Mouse (Mus musculus) myocyte (in vitro differentiated cells): ENCODE results near the gene Kcnj11. TPM values are rescaled to one million over a fixed set of nuclear protein-coding genes. Genes with fewer than 3 reads are reported as not detected.

ENCODE experiments used
- H3K27me3 ChIP-seq: one replicate; pipeline ENCODE4 v1.6.1; 2011; ENCODE audit not compliant: control insufficient read depth, insufficient read depth, insufficient read length
- H3K36me3 ChIP-seq: one replicate; pipeline ENCODE4 v1.6.1; 2011; ENCODE audit not compliant: control insufficient read depth, insufficient read depth
- H3K4me2 ChIP-seq: one replicate; pipeline ENCODE4 v1.6.1; 2011; ENCODE audit warnings: low read depth, control low read depth
- H3K4me3 ChIP-seq: one replicate; pipeline ENCODE4 v1.5.1; 2011; ENCODE audit warnings: mild to moderate bottlenecking, control low read depth, moderate library complexity
- H3K79me2 ChIP-seq: one replicate; pipeline ENCODE4 v1.6.1; 2011; ENCODE audit not compliant: control insufficient read depth, insufficient read depth
- H3ac ChIP-seq: one replicate; pipeline ENCODE4 v1.6.1; 2011; ENCODE audit not compliant: control insufficient read depth, insufficient read length
- CEBPB ChIP-seq: IDR thresholded peaks from 2 replicates; pipeline ENCODE4 v1.6.1; 2011; ENCODE audit warnings: mild to moderate bottlenecking, moderate library complexity; ENCODE audit not compliant: poor library complexity, insufficient read depth, severe bottlenecking
- E2F4 ChIP-seq: IDR thresholded peaks from one replicate; pipeline ENCODE4 v1.6.1; 2011; ENCODE audit warnings: mild to moderate bottlenecking, control low read depth, moderate library complexity; ENCODE audit not compliant: insufficient read depth
- MAX ChIP-seq: IDR thresholded peaks from one replicate; pipeline ENCODE4 v1.6.1; 2011; ENCODE audit warnings: low read depth, mild to moderate bottlenecking, control low read depth
- MYOD1 ChIP-seq, 3 experiments: IDR thresholded peaks; one replicate each; pipeline ENCODE4 v1.6.1; 2011; ENCODE audit warnings: control low read depth in 2 of 3, low read depth in 2 of 3, mild to moderate bottlenecking in 2 of 3, moderate library complexity in 1 of 3; ENCODE audit not compliant: insufficient read length in 2 of 3, control insufficient read depth in 1 of 3
- MYOG ChIP-seq, 3 experiments: IDR thresholded peaks; one replicate each; pipeline ENCODE4 v1.6.1; 2011; ENCODE audit warnings: control low read depth in 2 of 3, low read depth in 2 of 3, mild to moderate bottlenecking in 2 of 3; ENCODE audit not compliant: insufficient read length in 2 of 3, control insufficient read depth in 1 of 3, insufficient read depth in 1 of 3
- POLR2A ChIP-seq: IDR thresholded peaks from one replicate; pipeline ENCODE4 v1.6.1; 2011; ENCODE audit warnings: low read depth, mild to moderate bottlenecking, control low read depth, moderate library complexity; ENCODE audit not compliant: insufficient read length
- POLR2AphosphoS2 ChIP-seq: IDR thresholded peaks from one replicate; pipeline ENCODE4 v1.6.1; 2011; ENCODE audit warnings: low read depth, control low read depth; ENCODE audit not compliant: insufficient read length
- REST ChIP-seq: IDR thresholded peaks from one replicate; pipeline ENCODE4 v1.6.1; 2011; ENCODE audit warnings: mild to moderate bottlenecking, control low read depth, moderate library complexity; ENCODE audit not compliant: insufficient read depth, insufficient read length
- SRF ChIP-seq: IDR thresholded peaks from one replicate; pipeline ENCODE4 v1.6.1; 2011; ENCODE audit warnings: low read depth; ENCODE audit not compliant: control insufficient read depth, insufficient read length
- TCF12 ChIP-seq: IDR thresholded peaks from one replicate; pipeline ENCODE4 v1.6.1; 2011; ENCODE audit warnings: mild to moderate bottlenecking, control low read depth; ENCODE audit not compliant: poor library complexity, insufficient read depth, severe bottlenecking
- TCF3 ChIP-seq: IDR thresholded peaks from one replicate; pipeline ENCODE4 v1.6.1; 2011; ENCODE audit warnings: low read depth, control low read depth; ENCODE audit not compliant: insufficient read length
- USF1 ChIP-seq: IDR thresholded peaks from one replicate; pipeline ENCODE4 v1.6.1; 2011; ENCODE audit warnings: low read depth, mild to moderate bottlenecking, control low read depth, moderate library complexity
- polyA plus RNA-seq: library from polyadenylated mRNA; unstranded; fragments of >200 nt; fragmentation: generic; extraction: Trizol; gene quantifications from one replicate; pipeline ENCODE4 v1.2.1, GENCODE M21; 2012; ENCODE audit warnings: missing spikeins

The Kcnj11 gene
- polyA plus RNA-seq, 1 experiment = 0.46 TPM

DNA sequence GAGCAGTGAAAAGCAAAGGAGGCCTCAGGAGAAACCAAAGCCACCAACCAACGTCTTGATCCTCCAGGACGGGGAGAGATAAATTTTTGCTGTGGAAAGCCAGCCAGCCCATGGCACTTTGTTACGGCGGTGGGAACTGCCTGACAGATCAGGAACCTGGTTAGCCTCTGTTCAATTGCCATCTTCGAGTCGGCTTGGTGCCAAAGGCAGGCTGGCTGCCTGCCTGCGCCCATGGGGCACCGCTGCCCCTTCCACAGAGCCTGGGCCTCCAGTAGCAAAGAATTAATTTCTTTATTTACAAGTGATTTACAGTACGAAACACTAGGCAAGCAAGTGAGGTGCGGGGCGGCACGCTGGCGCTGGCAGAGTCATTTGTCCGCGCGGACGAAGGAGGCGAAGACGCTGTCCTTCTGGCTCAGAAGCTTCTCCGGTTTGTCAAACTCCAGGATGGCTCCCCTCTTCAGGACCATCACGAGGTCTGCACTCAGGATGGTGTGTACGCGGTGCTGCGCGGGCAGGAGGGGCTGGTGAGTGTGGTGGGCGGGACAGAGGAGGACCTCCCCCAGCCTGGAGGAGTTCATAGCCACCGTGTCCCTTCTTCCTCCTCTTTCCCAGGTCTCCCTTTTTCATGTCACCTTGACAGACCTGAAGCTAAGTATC, 3.8 kb upstream of the Kcnj11 start:
- Histone ChIP-seq H3K4me2 (no peak overlapping the region), H3ac (no peak overlapping the region), H3K4me3 (no peak overlapping the region), H3K36me3 (no peaks in the 10 kb centered on the region), H3K79me2 (no peaks in the 10 kb centered on the region), H3K27me3 (peaks cover 79% of the 10 kb centered on the region)
- no peak for TF ChIP-seq MYOD1 (IDR thresholded peaks at IDR 0.05; ENCODE audit: control insufficient read depth in 1 of 3, insufficient read length in 2 of 3, low read depth in 2 of 3)
- no peak for TF ChIP-seq REST
- no peak for TF ChIP-seq MYOG (IDR thresholded peaks at IDR 0.05; ENCODE audit: control insufficient read depth in 1 of 3, insufficient read depth in 1 of 3, insufficient read length in 2 of 3, low read depth in 2 of 3)
- TF ChIP-seq E2F4 = no peak
- no peak for TF ChIP-seq TCF12
- no peak for TF ChIP-seq SRF
- no peak for TF ChIP-seq CEBPB
- TF ChIP-seq USF1 = no peak
- TF ChIP-seq MAX = no peak
- TF ChIP-seq POLR2A = no peak

DNA sequence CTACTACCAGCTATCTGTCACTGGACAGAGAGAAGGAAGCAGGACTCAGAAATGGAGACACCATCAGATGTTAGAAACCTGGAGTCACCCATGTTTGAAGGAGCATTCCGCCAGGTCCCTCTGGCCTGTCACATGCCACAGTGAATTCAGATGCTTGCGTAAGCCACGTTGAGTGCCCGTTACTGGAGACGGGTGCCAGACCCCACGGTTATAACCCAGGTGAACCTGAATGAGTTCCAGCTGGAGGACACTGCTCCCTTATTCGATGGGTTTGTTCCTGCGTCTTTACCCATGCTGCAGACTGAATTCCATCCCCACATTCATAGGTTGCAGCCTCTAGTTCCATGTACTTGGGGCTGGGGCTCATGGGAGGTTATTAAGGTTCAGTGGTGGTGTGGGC, 3.2 kb upstream of the Kcnj11 start:
- H3ac ChIP-seq = no peak overlapping the region
- no peak overlapping the region for H3K4me2 ChIP-seq
- peaks cover 79% of the 10 kb centered on the region for H3K27me3 ChIP-seq
- no peak for TF ChIP-seq TCF3
- no peak overlapping the region for H3K4me3 ChIP-seq
- no peaks in the 10 kb centered on the region for H3K36me3 ChIP-seq
- no peaks in the 10 kb centered on the region for H3K79me2 ChIP-seq

DNA sequence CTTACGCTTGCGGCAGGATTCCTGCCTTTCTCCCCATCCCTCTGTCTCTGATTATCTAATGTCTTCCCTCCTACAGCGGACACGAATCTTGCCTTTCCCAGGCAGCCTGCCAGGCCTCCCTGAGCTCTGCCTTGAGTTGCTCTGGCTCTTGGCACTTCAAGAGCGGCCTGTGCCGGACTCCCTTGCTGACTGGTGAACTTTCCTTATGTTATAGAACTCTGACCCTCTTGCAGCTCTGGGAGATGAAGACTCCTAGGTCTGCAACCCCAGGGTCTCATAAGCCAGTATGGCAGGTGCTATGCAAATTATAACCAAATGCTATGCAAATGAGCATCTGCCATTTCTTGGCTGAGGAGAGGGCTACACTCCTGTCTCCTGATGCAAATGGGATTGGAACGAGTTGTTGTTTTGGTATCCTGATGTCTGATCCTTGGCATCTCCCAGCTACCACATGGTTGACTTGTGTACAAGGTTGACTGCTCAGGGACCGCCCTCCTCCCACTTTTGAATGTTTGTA, 2.6 kb upstream of the Kcnj11 start:
- no peaks in the 10 kb centered on the region for H3K36me3 ChIP-seq
- no peak overlapping the region for H3K4me2 ChIP-seq
- H3K79me2 ChIP-seq = no peaks in the 10 kb centered on the region
- no peak for TF ChIP-seq POLR2AphosphoS2
- no peak for TF ChIP-seq SRF
- no peak for TF ChIP-seq CEBPB
- TF ChIP-seq MYOG (IDR thresholded peaks at IDR 0.05; ENCODE audit: control insufficient read depth in 1 of 3, insufficient read depth in 1 of 3, insufficient read length in 2 of 3, low read depth in 2 of 3) = no peak
- TF ChIP-seq TCF3 = no peak
- peaks cover 73% of the 10 kb centered on the region for H3K27me3 ChIP-seq
- H3ac ChIP-seq = no peak overlapping the region
- H3K4me3 ChIP-seq = no peak overlapping the region

DNA sequence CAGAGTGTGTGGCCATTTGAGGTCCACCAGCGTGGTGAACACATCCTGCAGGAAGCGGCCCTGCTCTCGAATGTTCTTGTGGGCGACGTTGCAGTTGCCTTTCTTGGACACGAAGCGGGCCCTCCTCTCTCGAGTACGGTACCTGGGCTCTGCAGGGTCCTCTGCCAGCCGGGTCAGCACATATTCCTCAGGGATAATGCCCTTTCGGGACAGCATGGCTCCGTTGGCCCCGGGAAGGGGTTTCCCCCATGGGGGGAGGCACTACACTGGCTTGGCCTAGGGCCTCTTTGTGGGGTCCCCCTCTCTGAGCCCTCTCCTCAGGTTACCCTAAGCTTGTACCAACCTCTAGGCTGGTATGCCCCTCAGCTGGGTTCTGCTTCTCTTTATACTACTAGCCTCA, 882 bp downstream of the Kcnj11 start:
- no peaks in the 10 kb centered on the region for H3K36me3 ChIP-seq
- H3ac ChIP-seq = no peak overlapping the region
- H3K4me2 ChIP-seq = no peak overlapping the region
- H3K27me3 ChIP-seq = peaks cover 39% of the 10 kb centered on the region
- no peaks in the 10 kb centered on the region for H3K79me2 ChIP-seq
- TF ChIP-seq MYOG (IDR thresholded peaks at IDR 0.05; ENCODE audit: control insufficient read depth in 1 of 3, insufficient read depth in 1 of 3, insufficient read length in 2 of 3, low read depth in 2 of 3) = no peak
- TF ChIP-seq POLR2AphosphoS2 = no peak
- TF ChIP-seq E2F4 = no peak
- no peak for TF ChIP-seq POLR2A
- TF ChIP-seq SRF = no peak
- TF ChIP-seq REST = no peak
- no peak for TF ChIP-seq TCF3
- no peak for TF ChIP-seq MYOD1 (IDR thresholded peaks at IDR 0.05; ENCODE audit: control insufficient read depth in 1 of 3, insufficient read length in 2 of 3, low read depth in 2 of 3)
- TF ChIP-seq MAX = no peak
- no peak for TF ChIP-seq CEBPB
- no peak for TF ChIP-seq USF1
- TF ChIP-seq TCF12 = no peak
- H3K4me3 ChIP-seq = no peak overlapping the region

DNA sequence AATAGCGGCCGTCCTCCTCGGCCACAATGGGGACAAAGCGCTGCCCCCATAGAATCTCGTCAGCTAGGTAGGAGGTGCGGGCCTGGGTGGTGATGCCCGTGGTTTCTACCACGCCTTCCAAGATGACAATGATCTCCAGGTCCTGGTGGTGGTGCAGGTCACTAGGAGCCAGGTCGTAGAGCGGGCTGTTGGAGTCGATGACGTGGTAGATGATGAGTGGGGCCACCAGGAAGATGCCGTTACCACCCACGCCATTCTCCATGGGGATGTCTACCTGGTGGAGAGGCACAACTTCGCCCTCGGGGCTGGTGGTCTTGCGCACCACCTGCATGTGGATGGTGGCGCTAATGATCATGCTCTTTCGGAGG, 1.7 kb downstream of the Kcnj11 start:
- no peak overlapping the region for H3K4me2 ChIP-seq
- H3K36me3 ChIP-seq = no peaks in the 10 kb centered on the region
- no peak overlapping the region for H3K4me3 ChIP-seq
- TF ChIP-seq POLR2AphosphoS2 (no peak), E2F4 (no peak), TCF12 (no peak), MAX (no peak), MYOG (IDR thresholded peaks at IDR 0.05; ENCODE audit: control insufficient read depth in 1 of 3, insufficient read depth in 1 of 3, insufficient read length in 2 of 3, low read depth in 2 of 3) (no peak), MYOD1 (IDR thresholded peaks at IDR 0.05; ENCODE audit: control insufficient read depth in 1 of 3, insufficient read length in 2 of 3, low read depth in 2 of 3) (no peak), USF1 (no peak), POLR2A (no peak), SRF (no peak), TCF3 (no peak), REST (no peak)
- no peak overlapping the region for H3ac ChIP-seq
- peaks cover 36% of the 10 kb centered on the region for H3K27me3 ChIP-seq
- H3K79me2 ChIP-seq = no peaks in the 10 kb centered on the region
